Mouse (Mus musculus) kidney, postnatal 4 days (tissue): ENCODE measurements around the gene Tk1.
A peak's percentile ranks its signal among the peaks of the same experiment; 100 is the strongest.
"Not testable (repeated sequence)": the region's sequence is repeated elsewhere in the genome, so short reads cannot be mapped to it uniquely, and the experiment has no call there.

Experiments used
- DNase-seq, 2 experiments: peaks; one replicate each; pipeline ENCODE4 v3.0.0; 2021; ENCODE audit warnings: mixed read lengths in 2 of 2

Gene Tk1

DNA sequence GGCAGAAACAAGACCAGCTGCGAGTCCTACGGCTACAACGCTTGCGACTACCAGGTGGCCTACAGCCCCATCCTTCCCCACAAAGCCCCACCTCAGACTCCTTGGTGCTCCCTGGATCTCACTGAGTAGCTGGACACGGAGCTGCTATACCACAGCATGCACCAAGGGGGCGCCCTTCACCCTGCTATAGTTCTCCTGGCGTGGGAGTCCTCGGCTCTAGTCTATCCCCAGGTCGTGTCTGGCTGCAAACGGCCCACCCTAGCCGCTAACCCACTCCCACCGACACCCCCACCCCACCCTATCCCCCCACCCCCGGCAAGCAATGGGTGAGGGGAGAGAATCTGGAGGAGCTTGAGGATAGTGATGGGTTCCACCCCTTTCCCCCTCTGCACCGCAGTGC is 35.6 kb downstream of the Tk1 start:
- DNase-seq, result peak; percentile 83 to 86

DNA sequence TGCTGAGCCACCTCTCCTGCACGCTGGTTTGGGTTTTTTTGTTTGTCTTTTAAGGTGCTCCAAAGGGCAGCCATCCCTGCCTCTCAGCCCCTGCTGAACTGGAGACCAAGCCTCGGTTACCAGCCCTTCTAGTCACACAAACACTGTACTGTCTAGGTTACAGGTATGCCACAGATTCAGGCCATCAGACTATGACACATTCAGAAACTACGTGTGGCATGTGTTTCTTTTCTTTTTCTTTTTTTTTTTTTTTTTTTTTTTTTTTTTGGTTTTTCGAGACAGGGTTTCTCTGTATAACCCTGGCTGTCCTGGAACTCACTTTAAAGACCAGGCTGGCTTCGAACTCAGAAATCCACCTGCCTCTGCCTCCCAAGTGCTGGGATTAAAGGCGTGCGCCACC is 37.4 kb downstream of the Tk1 start:
- not testable (repeated sequence) for DNase-seq

DNA sequence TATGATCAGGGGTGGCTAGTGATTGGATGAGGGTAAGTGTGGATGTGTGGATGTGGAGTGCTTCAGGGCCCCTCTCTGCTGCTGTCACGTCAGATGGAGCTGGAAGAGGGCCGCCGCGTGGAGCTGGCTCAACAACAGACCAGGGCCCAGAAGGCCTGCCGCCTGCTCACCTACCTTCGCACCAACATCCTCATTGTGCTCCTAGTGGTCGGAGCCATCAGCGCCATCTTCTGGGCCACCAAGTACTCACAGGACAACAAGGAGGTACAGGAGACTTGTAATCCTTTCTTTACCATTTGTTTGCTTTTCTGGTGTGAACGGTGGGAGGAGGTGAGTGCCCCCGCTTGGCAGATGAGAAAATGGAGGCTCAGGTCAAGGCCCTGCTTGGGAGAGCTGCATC is 39.6 kb downstream of the Tk1 start:
- DNase-seq, result peak; percentile 78 to 85

DNA sequence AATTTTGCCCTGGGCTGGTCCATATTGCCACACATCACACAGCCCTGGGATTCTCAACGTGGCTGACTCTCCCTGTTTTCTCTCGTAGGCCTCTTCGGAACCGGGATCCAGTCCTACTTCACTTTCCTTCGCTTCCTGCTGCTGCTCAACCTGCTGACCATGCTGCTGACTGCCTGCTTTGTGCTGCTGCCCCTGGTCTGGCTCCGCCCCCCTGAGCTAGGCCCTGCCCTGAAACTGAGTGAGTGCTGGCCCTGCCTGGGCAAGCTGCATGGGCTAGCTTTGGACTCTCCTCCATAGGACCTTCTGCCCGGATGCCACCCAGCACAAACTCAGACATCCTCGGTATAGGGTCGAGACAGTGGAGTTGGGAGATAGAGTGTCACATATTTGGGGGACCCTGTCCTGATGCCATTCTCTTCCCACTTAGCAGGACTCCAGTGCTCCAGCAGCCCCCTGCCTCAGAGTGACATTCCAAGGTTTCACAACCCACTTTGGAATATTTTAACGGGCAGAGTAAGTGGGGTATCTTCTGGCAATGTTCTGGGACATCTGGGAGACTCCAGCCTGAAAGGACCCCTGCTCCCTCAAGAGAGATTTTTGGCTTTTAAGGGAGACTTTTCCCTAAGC is 42.1 kb downstream of the Tk1 start:
- peak; percentile 59 to 77 for DNase-seq

DNA sequence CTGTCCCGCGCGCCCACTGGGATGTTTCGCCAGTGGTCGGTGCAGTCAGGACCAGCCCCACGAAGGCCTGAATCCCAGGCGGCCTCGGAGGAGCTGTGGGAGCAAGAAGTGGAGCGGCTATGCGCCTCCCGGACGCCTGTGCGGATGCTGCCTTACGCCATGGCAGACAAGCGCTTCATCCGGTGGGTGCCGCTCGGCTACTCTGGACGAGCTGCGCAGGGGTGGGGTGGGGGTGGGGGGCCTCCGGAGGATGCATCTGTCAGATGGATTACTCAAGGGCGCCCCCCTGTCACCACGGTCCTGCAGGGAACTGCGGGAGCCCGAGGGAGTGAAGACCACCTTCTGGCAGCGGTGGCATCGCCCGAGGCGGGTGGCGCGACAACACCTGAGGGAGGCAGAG is 42.8 kb downstream of the Tk1 start:
- peak; percentile 82 to 88 for DNase-seq

DNA sequence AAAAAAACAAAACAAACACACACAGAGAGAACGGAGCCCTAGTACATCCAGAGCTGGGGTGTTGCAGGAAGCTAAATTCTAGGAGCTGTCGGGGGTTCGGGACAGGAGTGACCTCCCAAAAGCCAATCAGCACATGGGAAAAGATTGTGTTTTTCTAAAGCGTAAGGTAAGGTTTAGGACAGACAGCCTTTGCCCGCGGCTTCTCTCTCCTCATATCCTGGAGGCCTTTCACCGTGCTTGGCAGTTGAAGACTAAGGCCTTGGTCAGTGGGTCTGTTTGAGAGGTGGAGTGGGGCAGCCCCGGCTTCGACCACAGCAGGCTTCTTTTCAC is 43.2 kb downstream of the Tk1 start:
- no peak for DNase-seq

DNA sequence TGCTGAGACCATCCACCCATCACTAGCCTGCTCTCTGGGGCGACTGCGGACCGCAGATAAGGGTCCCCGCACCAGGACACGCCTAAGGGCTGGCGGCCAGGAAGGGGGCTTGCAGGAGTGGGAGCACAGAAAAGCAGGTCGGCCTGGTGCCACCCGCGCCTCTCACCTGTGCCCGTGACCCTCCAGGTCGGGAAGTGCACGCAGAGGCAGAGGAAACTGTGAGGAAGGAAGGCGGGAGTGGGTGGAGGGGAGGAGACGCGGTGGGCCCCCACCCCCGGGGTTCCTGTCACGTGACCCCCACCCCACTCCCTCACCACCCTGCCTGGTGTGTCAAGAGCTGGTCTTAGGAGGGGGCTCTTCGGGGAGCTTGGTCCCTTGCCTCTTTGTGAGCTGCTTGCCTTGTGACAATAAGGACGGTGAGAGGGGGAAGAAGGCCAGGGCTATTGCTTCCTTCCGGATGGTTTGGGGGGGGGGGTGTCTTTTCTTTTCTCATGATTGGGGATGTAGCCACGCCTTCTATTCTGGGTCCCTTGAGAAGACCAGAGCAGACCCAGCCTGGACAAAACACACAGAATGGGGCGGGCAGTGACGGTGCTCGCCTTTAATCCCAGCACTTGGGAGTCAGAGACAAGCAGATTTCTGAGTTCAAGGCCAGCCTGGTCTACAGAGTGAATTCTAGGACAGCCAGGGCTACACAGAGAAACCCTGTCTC is 43.7 kb downstream of the Tk1 start, which contains the start of the genes Tmc8 and Tmc6:
TSS of gene Tmc8 (plus strand) at position 84 of the 712 bp plus-strand sequence.
TSS of gene Tmc6 (minus strand) at position 206 of the 712 bp plus-strand sequence.
- peak; percentile 54 to 71 for DNase-seq

DNA sequence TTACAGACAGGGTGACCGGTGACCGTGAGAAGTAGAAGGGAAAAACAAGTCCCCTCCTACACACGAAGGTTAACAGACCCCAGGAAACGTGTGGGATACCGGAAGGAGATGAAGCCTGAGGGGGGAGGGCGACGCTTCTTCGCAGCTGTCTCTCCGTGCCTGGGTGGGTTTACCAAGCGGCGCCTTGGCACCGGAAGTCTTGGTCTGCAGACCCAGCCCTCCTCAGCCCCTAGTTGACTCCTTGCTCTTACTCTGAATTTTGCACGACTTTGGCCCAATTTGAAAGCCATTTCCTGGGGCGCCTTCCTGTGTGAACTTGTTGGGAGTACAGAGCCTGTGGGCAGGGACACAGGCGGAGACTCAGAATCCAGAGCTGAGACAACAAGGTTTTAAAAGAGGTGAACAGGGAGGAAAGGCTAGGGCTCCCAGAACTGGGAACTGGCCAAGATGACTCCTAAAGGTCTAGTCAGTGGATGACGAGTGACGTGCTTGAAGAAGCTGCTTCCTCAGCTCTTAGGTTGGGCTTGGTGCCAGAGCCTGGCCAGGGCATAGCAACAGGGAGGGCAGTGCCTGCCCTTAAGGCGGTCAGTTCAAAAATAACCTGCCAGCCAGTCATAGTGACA is 44.6 kb downstream of the Tk1 start:
- peak; percentile 75 to 87 for DNase-seq

DNA sequence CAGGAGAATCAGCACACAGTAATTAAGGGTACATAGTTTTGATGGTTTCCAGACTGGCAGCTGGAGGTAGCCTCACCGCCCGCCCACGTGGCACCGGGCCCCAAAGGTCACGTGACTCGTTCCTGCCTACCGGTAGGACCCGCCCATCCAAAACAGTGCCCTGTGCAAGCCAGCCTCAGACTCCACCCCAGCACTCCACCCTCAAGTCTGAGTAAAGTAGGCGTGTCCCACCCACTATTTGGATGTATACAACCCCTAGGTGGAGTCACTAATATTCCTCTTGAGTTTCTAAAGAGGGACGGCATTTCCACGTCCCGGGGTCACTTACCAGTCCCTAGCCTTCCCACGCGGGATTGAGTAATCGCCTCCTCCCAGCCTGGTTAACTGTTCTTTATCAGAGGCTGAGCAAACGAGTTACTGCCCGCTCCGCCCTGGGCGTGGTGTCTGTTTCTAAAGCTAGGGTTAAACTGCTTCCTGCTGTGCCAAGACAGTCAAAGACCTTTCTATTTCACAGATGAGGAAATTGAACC is 45.2 kb downstream of the Tk1 start:
- peak; percentile 89 to 95 for DNase-seq

DNA sequence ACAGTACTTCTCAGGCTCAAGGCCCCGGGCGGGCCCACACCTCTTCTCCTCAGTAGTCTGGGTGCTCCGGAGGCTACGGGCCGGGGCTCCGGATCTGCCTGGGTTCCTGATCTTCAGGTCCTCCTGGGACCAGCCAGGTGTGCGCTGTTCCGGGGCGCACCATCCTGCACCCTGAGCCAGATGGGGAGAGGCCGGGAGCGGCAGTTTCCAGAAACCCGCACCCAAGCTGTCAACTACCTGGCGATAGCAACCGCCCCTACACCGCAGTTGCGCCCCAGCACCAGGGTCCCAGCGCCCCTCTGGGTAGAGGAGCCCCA is 45.7 kb downstream of the Tk1 start:
- DNase-seq, result no peak

DNA sequence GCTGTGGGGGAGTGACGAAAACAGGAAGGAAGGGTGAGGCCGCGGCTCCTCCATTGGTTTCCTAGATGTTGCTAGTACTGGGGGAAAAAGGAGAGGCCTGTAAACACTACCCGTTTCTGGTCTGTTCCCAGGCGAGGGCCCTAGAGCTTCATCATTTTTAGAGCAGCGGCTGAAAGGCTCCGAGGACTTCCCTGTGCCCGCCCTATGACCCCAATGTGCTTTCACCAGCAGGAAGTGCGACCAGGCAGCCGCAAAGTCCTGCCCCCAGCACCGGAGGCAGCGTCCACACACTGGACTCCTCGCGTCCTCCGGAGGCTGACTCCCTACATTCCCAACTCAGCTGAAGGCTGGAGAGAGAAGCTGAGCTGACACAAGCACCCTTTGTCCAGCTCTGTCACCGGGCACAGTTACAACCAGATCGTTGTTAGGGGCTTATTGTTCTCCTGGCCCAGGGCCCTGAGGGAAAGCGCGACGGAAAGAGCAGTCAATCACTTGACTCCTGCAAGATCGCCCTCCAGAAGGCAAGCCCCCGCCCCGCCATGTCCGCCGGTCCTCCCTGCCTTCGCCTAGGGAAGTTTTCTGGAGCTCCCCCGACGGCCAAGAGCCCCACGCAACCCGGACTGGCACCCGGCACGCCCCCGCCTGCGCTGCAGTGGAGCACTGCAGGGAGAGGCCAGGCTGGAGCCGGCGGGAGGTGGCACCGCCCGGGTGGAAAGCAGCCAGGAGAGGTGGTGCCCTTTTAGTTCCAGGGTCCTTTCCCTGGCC is 46.3 kb downstream of the Tk1 start:
- peak; percentile 79 to 88 for DNase-seq

DNA sequence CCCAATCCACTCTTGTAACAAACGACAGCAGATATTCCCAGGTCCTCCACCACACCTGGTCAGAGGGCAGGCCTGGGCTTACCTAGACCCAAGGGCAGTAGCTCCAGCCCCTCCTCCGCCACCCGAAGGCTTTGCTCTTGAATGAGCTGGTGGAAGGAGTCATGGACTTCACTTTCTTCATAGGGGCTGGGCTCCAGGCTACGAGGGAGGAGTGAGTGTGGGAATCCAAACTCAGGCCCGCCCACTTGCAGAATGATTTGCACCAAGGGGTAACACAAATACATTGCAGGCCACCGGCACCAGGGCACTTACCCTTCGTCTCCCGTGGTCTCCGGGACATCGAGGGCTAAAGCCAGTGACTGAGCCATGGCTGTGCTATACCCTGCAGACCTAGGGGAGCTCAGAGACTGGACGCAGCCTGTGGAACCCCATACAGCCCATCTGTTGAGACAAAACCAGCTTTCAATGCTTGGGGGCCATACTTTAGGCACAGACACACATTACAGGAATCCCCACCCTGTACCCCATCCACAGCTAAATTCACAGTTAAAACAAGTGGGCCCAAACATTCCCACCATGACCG is 47.0 kb downstream of the Tk1 start:
- peak; percentile 71 to 83 for DNase-seq

DNA sequence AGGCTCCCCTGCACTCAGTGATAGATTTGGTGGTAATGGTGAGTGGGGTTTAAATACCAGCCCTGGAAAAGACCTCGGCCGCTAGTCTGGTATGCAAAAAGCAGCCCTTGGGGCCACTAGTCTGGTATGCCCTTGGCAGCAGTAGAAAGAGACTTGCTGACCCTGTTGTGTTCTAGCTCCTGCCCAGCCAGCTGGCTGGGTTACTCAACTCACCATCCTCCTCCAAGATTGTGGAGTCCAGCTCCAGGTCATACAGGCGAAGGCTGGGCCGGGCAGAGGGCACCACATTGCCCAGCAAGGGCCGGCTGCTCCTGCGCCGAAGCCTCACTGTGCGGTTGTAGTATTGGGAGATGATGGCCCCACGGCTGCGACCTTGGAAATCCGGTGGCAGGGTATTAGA is 47.9 kb downstream of the Tk1 start:
- no peak for DNase-seq

DNA sequence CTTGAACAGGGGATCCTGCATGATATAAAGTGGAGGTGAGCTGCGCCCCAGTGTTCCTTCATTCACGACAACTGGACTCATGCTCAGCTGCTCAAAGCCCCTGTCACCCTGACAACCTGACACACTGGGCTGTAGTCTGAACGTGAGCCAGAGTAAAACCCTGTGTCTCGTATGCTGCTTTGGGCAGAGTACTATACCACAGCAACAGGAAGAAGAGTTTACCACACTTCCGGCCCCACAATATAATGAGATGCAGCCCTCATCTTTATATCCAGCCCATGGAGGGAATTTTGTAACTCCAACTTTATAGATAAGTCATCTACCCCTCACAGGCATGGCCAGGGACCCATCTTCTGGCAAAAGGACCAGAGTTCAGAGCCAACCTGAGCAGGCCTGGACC is 48.8 kb downstream of the Tk1 start:
- no peak for DNase-seq

DNA sequence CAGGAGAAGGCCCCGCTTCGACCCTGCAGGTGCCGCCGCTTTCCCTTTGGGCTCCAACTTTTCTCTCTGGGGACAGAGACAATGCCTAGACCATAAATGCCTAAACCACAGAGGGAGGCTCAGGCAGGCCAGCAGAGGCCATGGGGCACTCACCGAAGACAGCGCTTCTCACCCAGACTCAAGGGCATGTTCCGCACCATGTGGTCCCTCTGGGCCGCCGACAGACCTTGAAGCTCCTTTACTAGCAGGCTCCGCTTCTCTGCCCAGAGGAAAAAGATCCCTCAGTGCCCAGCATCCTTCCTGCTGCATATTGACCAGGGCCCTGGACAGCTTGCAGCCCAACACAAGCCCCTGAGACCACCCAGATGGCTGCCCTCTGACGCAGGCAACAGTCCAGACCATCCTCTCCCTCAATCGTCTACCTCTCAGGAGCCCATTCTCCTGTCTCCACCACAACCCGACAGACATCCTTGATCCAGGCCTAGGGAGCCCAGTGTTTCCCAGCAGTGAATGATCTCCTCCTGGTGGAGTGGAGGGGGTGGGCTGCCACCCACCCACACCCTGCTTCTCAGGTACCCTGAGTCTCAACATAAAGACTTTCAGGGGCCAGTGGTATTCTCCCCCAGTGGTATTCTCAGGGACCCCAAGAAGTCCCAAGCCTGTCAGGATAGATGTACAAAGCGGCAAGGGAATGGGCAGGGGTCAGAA is 49.7 kb downstream of the Tk1 start:
- no peak for DNase-seq

DNA sequence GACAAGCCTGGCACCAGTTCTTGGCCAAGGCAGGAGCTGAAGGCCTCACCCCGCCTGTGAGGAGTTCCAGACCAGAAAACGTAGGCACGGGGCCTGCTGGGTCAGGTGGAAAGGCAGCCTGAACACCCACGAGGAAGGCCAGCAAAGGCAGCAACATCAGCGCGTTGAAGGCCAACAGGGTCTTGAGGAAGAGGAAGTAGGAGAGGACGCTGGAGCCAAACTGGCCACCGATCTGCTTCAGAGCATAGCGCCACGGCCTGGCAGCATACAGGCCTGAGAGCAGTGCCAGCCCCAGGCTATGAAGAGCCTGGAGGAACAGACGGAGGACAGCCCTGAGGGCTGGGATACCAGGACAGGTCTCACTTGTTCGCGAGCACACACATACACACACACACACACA is 50.4 kb downstream of the Tk1 start:
- no peak for DNase-seq

DNA sequence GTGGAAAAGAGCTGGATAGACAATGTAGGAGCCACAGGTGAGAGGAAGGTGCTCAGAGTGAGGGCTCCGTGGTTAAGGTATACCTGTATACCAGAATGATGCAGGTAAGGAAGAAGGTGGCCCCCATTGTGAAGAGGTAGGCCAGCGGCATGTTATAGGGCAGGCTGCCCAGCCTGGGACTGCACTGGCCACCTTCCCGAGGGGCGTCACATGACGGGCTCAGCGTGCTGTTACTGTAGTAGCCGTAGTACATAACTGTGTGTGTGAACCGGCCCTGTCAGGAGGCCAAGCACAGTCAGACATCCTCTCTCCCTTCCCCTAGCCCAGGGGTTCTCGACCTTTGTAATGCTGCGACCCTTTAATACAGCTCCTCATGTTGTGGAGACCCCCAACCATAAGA is 51.0 kb downstream of the Tk1 start:
- no peak for DNase-seq

DNA sequence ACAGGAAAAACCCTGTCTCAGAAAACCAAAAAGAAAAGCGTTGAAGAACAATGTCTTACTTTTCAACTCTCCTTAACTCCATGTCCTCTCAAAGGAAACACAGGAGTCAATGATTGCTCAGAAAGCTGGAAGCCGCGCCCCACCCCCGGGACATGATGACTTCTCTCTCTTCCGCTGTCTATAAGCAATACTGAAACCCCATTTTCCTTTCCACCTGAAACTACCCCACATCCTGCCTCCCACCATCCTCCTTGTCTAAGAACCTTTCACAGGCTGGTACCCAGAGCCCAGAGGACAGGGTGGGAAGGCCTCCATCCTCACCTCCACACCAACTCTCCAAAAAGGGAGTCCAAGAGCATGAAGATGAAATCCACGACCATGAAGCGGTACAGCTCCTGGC is 53.5 kb downstream of the Tk1 start:
- DNase-seq, result no peak

DNA sequence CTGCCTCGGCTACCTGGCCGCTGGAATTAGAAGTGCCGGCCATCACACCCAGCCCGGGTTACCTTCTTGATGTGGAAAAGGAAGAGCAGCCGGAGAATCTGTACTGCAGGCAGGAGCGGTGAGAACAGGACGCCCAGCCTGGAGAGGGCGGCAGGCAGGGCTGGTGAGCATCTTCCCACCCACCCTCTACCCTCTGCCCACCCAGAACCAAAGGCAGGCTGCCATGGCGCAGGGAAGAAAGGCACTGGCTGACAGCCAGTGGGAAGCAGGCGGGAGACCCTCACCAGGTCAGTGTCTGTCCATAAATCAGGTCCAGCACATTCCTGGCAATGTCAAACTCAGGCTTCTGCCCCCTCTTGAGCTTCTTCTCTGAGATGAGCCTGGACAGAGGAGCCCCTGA is 55.5 kb downstream of the Tk1 start:
- no peak for DNase-seq

DNA sequence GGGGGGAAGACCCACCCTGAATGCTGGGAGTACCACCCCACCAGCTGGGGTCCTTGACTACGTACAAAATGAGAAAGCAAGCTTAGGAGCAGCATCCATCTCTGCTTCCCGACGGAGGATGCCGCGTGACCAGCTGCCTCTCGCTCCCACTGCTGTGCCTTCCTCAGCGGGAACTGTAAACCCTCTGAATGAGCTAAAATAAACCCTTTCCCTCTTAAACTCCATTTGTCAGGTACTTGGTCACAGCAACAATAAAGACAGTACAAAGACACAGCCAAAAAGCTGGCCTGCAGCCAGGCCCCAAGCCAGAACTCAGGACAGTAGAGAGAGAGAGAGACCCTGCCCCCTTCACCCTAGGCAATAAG is 56.2 kb downstream of the Tk1 start:
- no peak for DNase-seq

DNA sequence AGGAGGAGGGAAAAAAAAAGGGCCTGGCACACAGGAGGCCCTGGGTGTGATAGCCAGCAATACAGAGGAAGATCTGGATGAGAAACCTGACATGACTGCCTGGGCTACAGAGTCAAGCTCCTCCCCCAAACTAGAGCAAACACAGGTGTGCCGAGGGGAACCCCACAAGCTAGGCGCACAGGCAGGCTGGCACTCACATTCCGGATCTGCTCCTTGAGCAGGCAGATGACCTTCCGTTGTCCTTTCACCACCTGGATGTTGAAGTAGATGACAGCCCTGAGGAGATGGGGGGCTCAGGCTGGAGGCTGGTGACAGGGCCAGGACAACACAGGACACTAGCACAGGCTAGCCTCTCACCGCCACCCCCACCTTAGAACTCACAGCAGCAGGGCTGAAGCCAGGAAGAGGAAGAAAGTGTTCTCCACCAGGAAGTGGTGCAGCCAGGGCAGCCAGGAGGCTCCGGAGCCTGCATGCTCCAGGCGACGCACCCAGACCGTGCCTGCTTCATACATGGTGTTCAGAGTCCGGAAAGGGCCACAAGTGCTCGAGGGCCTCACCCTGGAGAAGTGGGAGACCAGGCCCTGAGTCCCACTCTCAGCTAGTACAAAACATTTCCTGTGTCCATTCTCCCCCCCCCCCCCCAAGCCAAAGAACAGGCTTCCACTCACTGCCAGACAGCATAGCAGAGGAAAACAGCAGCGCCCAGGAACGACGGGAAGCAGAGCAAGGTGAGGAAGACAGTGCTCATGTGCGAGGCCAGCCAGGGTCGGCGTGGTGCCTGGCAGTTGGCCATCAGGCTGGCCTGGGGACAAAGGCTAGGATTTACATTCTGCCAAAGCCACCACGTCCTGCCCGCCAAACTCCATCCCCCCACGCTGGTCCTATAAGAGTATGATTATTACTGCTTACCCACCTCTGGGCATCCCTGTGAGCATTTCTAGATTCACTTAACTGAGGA is 56.9 kb downstream of the Tk1 start:
- DNase-seq, result peak in 1 of 2 experiments; percentile 38
